Mouse (Mus musculus): ENCODE measurements around the gene Vmn2r102. TPM values are rescaled to one million over a fixed set of nuclear protein-coding genes. Genes with fewer than 3 reads are reported as not detected.
A peak's percentile ranks its signal among the peaks of the same experiment; 100 is the strongest.

The Vmn2r102 gene
- 0.11 TPM in 1 of 3 replicates, not detected in the others for total RNA-seq (2017)

DNA sequence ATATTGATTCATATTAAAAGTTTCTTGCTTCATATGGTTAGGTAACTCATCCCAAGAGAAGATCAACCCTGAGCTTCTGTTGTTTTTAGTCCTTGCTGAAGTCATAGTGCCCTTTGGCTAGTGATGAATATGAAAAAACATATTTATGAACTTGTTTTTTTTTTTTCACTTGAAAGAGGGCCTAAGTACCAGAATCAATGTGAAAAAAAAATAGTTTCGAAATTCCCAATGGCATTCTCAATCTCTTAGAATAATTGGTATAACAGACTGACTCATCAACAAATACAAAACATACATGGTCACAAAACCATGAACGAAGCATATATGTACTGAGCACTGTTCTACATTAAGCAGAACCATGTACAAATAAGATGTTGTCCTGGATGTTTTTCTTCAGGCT lies at the start of gene Vmn2r102:
Gene Vmn2r102, plus strand, starts transcription at position 301 of the 400 bp plus-strand sequence.
- ATAC-seq (replicated peaks; ENCODE audit: insufficient number of reproducible peaks, low FRiP score, low TSS enrichment, poor library complexity, severe bottlenecking): no peak

DNA sequence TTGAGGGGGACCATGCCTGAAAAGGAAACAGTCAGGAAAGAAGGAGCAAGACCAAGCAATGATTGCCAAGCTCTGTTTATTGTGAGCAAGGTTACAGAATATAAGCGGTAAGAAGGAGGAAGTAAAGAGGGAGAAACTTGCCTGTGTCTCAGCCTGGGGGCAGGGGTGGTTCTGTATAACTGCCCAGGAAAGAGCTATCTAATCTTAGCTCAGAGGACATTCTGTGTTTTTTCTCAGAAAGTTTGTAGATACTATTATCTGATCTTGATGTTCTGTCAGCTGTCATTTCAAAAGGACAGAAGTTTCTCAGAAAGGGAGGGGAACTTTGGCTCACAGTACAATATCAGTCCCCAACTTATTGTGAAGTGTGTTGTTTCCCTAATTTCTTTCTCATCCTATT lies 30.8 kb upstream of the Vmn2r102 start:
- ATAC-seq (replicated peaks; ENCODE audit: insufficient number of reproducible peaks, low FRiP score, low TSS enrichment, poor library complexity, severe bottlenecking): no peak

DNA sequence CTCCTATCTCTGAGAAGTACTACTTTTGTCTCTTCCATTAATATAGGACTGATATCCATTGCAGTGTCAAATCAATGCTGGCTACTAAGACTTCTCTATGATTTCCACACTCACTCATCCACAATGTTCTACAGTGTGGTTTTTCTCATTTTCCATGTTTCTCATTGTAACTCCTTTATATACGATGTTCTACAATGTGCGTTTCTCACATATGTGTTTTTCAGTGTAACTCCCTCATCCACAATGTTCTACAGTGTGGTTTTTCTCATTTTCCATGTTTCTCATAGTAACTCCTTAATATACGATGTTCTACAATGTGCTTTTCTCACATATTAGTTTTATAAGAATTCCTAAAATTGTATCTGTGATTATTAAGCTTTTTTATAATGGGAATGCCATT lies 1.7 kb upstream of the Vmn2r102 start:
- ATAC-seq (replicated peaks; ENCODE audit: insufficient number of reproducible peaks, low FRiP score, low TSS enrichment, poor library complexity, severe bottlenecking): peak; percentile 82; the same call in 1 of the 2 replicates

DNA sequence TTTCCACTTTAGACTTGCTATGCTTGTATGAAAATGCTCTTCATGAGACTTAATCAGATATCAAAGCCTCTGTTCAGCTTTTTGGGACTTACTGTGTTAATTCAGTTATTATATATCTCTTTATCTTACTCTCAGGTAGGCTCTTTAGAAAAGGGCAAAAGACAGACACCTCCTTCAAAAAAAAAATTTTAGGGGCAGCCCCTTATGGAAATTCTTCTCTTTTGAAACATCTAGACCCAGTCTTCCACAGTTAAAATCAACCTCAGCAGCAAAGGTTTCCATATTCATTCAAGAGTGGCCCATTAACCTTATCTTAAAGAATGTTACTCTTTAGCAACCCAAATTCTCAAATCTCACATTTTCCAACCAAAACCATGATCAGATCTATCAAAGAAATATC lies 31.9 kb downstream of the Vmn2r102 start:
- no peak for ATAC-seq (replicated peaks; ENCODE audit: insufficient number of reproducible peaks, low FRiP score, low TSS enrichment, poor library complexity, severe bottlenecking)

Other genes starting within 250 kb of the Vmn2r102 start
- not detected in 3 replicates for gene Vmn2r100, start 155.6 kb upstream of the Vmn2r102 start, total RNA-seq (2017)
- not detected in 3 replicates for gene Vmn2r101, start 83.1 kb upstream of the Vmn2r102 start, total RNA-seq (2017)
- not detected in 3 replicates for gene Vmn2r103, start 113.0 kb downstream of the Vmn2r102 start, total RNA-seq (2017)

All from monocyte, adult 5-6 weeks (primary cell).